Mouse (Mus musculus) forebrain, embryonic 14.5 days (tissue): ENCODE data around the gene Hat1. TPM values are rescaled to one million over a fixed set of nuclear protein-coding genes. Genes with fewer than 3 reads are reported as not detected.

Source experiments
- ATAC-seq: fragments of 200-750 bp; cut with Nextera tagmentation; 2 replicates; pipeline ENCODE4 v1.8.0; 2017; ENCODE audit warnings: mild to moderate bottlenecking, moderate library complexity
- DNase-seq: peaks from one replicate; pipeline ENCODE4 v3.0.0-alpha.2; 2015; ENCODE audit warnings: low spot score
- H3K27ac ChIP-seq: fragments of 300-500 bp; sonication (generic); 2 replicates; pipeline ENCODE4 v1.5.1; 2014; ENCODE audit warnings: low read depth, mild to moderate bottlenecking, control low read depth, low read length, moderate library complexity
- H3K27me3 ChIP-seq: fragments of 300-500 bp; sonication (generic); replicated peaks from 2 replicates; pipeline ENCODE4 v1.6.1; 2014; ENCODE audit warnings: low read length, control low read depth, mixed read lengths; ENCODE audit not compliant: control insufficient read depth, insufficient read depth
- H3K36me3 ChIP-seq: fragments of 300-500 bp; sonication (generic); 2 replicates; pipeline ENCODE4 v1.6.1; 2014; ENCODE audit warnings: low read length, control low read depth; ENCODE audit not compliant: control insufficient read depth, insufficient read depth
- H3K4me1 ChIP-seq: fragments of 300-500 bp; sonication (generic); 2 replicates; pipeline ENCODE4 v1.6.1; 2014; ENCODE audit warnings: antibody characterized with exemption, low read length, control low read depth; ENCODE audit not compliant: control insufficient read depth, insufficient read depth
- H3K4me2 ChIP-seq: fragments of 300-500 bp; sonication (generic); 2 replicates; pipeline ENCODE4 v1.6.1; 2014; ENCODE audit warnings: mild to moderate bottlenecking, control low read depth, low read length
- H3K4me3 ChIP-seq: fragments of 300-500 bp; sonication (generic); 2 replicates; pipeline ENCODE4 v1.5.1; 2014; ENCODE audit warnings: low read depth, low read length, control low read depth
- H3K9ac ChIP-seq: fragments of 300-500 bp; sonication (generic); 2 replicates; pipeline ENCODE4 v1.6.1; 2014; ENCODE audit warnings: mild to moderate bottlenecking, low read length, control low read depth, moderate library complexity
- H3K9me3 ChIP-seq: fragments of 300-500 bp; sonication (generic); replicated peaks from 2 replicates; pipeline ENCODE4 v1.6.1; 2016; ENCODE audit warnings: low read length, control low read depth, mixed read lengths; ENCODE audit not compliant: control insufficient read depth
- WGBS: fragments of 180-500 bp; shearing (Covaris S2); extraction: QIAGEN DNeasy Blood & Tissue Kit; methylation state at CpG from one replicate; pipeline ENCODE4 v1.1.7; 2014; 5-methylcytosine and 5-hydroxymethylcytosine counted together
- polyA plus RNA-seq: library from polyadenylated mRNA; unstranded; fragments of >200 nt; fragmentation: Nextera tagmentation; extraction: Ambion mirVana; gene quantifications from 2 replicates; pipeline ENCODE4 v1.2.1, GENCODE M21; 2014

Hat1 gene
- polyA plus RNA-seq, 1 experiment from 2014 or later, result 96.6 TPM

- ATAC-seq (no peak), DNase-seq (no peak)
- Histone ChIP-seq H3K4me3 (no peak overlapping the region), H3K27ac (no peak overlapping the region), H3K9ac (no peak overlapping the region), H3K4me1 (peaks cover 9% of the 10 kb centered on the region; the same call in 1 of the 2 replicates), H3K27me3 (no peaks in the 10 kb centered on the region), H3K9me3 (no peaks in the 10 kb centered on the region), H3K36me3 (no peaks in the 10 kb centered on the region), H3K4me2 (no peak overlapping the region)
- WGBS, result 51% methylated on average over 5 of the region's 5 CpGs
Measured at GRCm38 (mm10) chr2:71451761-71452160, 63.0 kb downstream of the Hat1 start.

- Histone ChIP-seq H3K9ac (peak within 1 kb of the TSS; percentile 64), H3K27ac (peak within 1 kb of the TSS; percentile 17; the same call in 1 of the 2 replicates), H3K4me2 (peak within 1 kb of the TSS; percentile 82), H3K36me3 (no peaks in the 10 kb centered on the region), H3K9me3 (no peaks in the 10 kb centered on the region), H3K4me1 (peaks cover 9% of the 10 kb centered on the region; the same call in 1 of the 2 replicates), H3K27me3 (no peaks in the 10 kb centered on the region), H3K4me3 (peak within 1 kb of the TSS; percentile 56)
- under 1% methylated on average over 61 of the region's 61 CpGs for WGBS
- peak; percentile 98 for DNase-seq
- peak; percentile 97 for ATAC-seq
Measured at GRCm38 (mm10) chr2:71453161-71453916, 64.6 kb downstream of the Hat1 start, which contains the start of gene Metap1d. Gene Metap1d (plus strand): TSS chr2:71453276.

- no peak overlapping the region for H3K27ac ChIP-seq
- 46% methylated on average over 4 of the region's 4 CpGs for WGBS
- ATAC-seq, result no peak
- H3K4me2 ChIP-seq, result peak overlapping the region; percentile 82
- no peak for DNase-seq
- H3K4me1 ChIP-seq, result peaks cover 9% of the 10 kb centered on the region; the same call in 1 of the 2 replicates
- H3K4me3 ChIP-seq, result peak overlapping the region; percentile 56
- H3K9ac ChIP-seq, result peak overlapping the region; percentile 64
- H3K27me3 ChIP-seq, result no peaks in the 10 kb centered on the region
- H3K36me3 ChIP-seq, result no peaks in the 10 kb centered on the region
- H3K9me3 ChIP-seq, result no peaks in the 10 kb centered on the region
Measured at GRCm38 (mm10) chr2:71453917-71454260, 65.1 kb downstream of the Hat1 start.

GRCm38 (mm10) chr2:71458624-71459023 lies 69.9 kb downstream of the Hat1 start:
- WGBS, result 55% methylated on average over 13 of the region's 13 CpGs
- H3K9ac ChIP-seq, result no peak overlapping the region
- H3K27ac ChIP-seq, result no peak overlapping the region
- no peak overlapping the region for H3K4me3 ChIP-seq
- ATAC-seq, result no peak
- no peaks in the 10 kb centered on the region for H3K9me3 ChIP-seq
- H3K4me1 ChIP-seq, result 0 out of 2 replicates have a peak, but pooled peaks cover 3% of the 10 kb centered on the region
- no peaks in the 10 kb centered on the region for H3K36me3 ChIP-seq
- no peak for DNase-seq
- no peaks in the 10 kb centered on the region for H3K27me3 ChIP-seq
- H3K4me2 ChIP-seq, result no peak overlapping the region

GRCm38 (mm10) chr2:71459659-71460058 lies 70.9 kb downstream of the Hat1 start:
- 95% methylated on average over 1 of the region's 1 CpGs for WGBS
- H3K4me3 ChIP-seq, result no peak overlapping the region
- no peak for DNase-seq
- H3K27ac ChIP-seq, result no peak overlapping the region
- no peaks in the 10 kb centered on the region for H3K4me1 ChIP-seq
- no peaks in the 10 kb centered on the region for H3K27me3 ChIP-seq
- H3K4me2 ChIP-seq, result no peak overlapping the region
- H3K9me3 ChIP-seq, result no peaks in the 10 kb centered on the region
- H3K9ac ChIP-seq, result no peak overlapping the region
- ATAC-seq, result no peak
- no peaks in the 10 kb centered on the region for H3K36me3 ChIP-seq

- ATAC-seq (no peak), DNase-seq (no peak)
- Histone ChIP-seq H3K4me3 (no peak overlapping the region), H3K27me3 (no peaks in the 10 kb centered on the region), H3K36me3 (no peaks in the 10 kb centered on the region), H3K4me1 (no peaks in the 10 kb centered on the region), H3K27ac (no peak overlapping the region), H3K4me2 (no peak overlapping the region), H3K9me3 (no peaks in the 10 kb centered on the region), H3K9ac (no peak overlapping the region)
- WGBS, result 70% methylated on average over 6 of the region's 6 CpGs
Measured at GRCm38 (mm10) chr2:71461139-71461538, 72.4 kb downstream of the Hat1 start.

- no peak for DNase-seq
Measured at GRCm38 (mm10) chr2:71461589-71461988, 72.8 kb downstream of the Hat1 start.

GRCm38 (mm10) chr2:71462066-71462465 lies 73.3 kb downstream of the Hat1 start:
- H3K4me3 ChIP-seq, result no peak overlapping the region
- no peak overlapping the region for H3K4me2 ChIP-seq
- H3K9me3 ChIP-seq, result no peaks in the 10 kb centered on the region
- WGBS, result 84% methylated on average over 4 of the region's 4 CpGs
- no peak overlapping the region for H3K9ac ChIP-seq
- H3K36me3 ChIP-seq, result no peaks in the 10 kb centered on the region
- no peaks in the 10 kb centered on the region for H3K4me1 ChIP-seq
- ATAC-seq (no peak), DNase-seq (no peak)
- H3K27ac ChIP-seq, result no peak overlapping the region
- H3K27me3 ChIP-seq, result no peaks in the 10 kb centered on the region

More at GRCm38 (mm10) chr2:71461589-71461988, 72.8 kb downstream of the Hat1 start:
- no peak for ATAC-seq
- Histone ChIP-seq H3K4me2 (no peak overlapping the region), H3K9ac (no peak overlapping the region), H3K27ac (no peak overlapping the region), H3K27me3 (no peaks in the 10 kb centered on the region), H3K4me3 (no peak overlapping the region), H3K4me1 (no peaks in the 10 kb centered on the region), H3K36me3 (no peaks in the 10 kb centered on the region), H3K9me3 (no peaks in the 10 kb centered on the region)
- WGBS, result 64% methylated on average over 7 of the region's 7 CpGs

- no peaks in the 10 kb centered on the region for H3K27me3 ChIP-seq
- DNase-seq (no peak), ATAC-seq (no peak)
- H3K27ac ChIP-seq, result no peak overlapping the region
- no peak overlapping the region for H3K4me2 ChIP-seq
- H3K4me1 ChIP-seq, result no peaks in the 10 kb centered on the region
- no peaks in the 10 kb centered on the region for H3K9me3 ChIP-seq
- H3K4me3 ChIP-seq, result no peak overlapping the region
- H3K9ac ChIP-seq, result no peak overlapping the region
- 61% methylated on average over 3 of the region's 3 CpGs for WGBS
- H3K36me3 ChIP-seq, result no peaks in the 10 kb centered on the region
Measured at GRCm38 (mm10) chr2:71462553-71462952, 73.8 kb downstream of the Hat1 start.
